Mouse (Mus musculus): ENCODE results near the gene Pex14. TPM values are rescaled to one million over a fixed set of nuclear protein-coding genes. Genes with fewer than 3 reads are reported as not detected.

The Pex14 gene
- polyA plus RNA-seq, 1 experiment from 2014 or later, result 44.6 TPM

DNA sequence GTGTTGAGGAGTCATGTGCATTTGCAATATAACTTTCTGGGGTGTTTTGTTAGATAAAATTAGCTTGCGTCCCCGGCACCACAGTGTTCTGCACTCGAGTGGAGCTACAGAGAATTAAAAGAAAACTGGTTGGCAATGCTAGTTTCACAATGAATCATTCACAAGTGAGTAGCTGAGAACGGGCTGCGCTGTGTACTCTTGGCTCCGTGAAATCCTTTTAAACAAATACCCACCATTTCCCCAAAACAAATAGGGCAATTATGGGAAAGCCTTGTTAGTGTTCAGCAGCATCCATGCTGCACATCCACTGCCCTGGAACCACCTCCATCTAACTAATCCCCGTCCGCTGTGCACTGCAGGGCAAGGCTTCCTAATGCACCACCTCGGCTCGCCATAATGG is 74.4 kb downstream of the Pex14 start:
- no peaks in the 10 kb centered on the region for H3K36me3 ChIP-seq (ENCODE audit: control insufficient read depth, insufficient read depth)
- H3K27ac ChIP-seq (ENCODE audit: low read length), result no peak overlapping the region
- no peak overlapping the region for H3K9ac ChIP-seq (ENCODE audit: low read length)
- H3K4me3 ChIP-seq (ENCODE audit: low read length), result no peak overlapping the region
- H3K4me2 ChIP-seq (ENCODE audit: low read depth, low read length), result no peak overlapping the region
- no peaks in the 10 kb centered on the region for H3K4me1 ChIP-seq (ENCODE audit: control insufficient read depth, insufficient read depth, low read length)
- WGBS, result 87% methylated on average over 10 of the region's 10 CpGs
- H3K9me3 ChIP-seq (replicated peaks; ENCODE audit: control insufficient read depth, low read length), result no peaks in the 10 kb centered on the region
- no peaks in the 10 kb centered on the region for H3K27me3 ChIP-seq (ENCODE audit: control insufficient read depth, insufficient read depth, low read length)
- no peak for ATAC-seq (replicated peaks; ENCODE audit: extremely low read depth, insufficient read depth, low FRiP score)

DNA sequence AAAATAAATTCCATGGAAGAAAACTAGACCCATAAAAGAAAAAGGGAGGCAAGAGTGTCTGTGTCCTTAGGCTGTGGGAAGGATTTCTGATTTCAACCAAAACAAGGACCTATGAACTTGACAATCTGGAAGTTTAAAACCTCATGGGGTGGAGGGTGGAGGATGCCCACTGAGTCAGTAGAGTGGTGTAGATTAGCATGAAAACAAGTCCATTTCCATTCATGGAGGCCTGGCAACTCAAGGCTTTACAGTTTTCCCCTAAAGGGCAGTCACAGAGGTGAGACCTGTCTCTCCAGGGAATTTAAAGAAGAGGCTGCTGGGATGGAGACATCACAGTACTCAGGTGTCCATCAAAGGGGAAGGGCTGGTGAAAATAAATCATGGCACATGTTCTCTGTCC is 78.7 kb downstream of the Pex14 start:
- H3K4me1 ChIP-seq (ENCODE audit: control insufficient read depth, insufficient read depth, low read length), result no peaks in the 10 kb centered on the region
- no peak for ATAC-seq (replicated peaks; ENCODE audit: extremely low read depth, insufficient read depth, low FRiP score)
- H3K36me3 ChIP-seq (ENCODE audit: control insufficient read depth, insufficient read depth), result no peaks in the 10 kb centered on the region
- H3K4me2 ChIP-seq (ENCODE audit: low read depth, low read length), result no peak overlapping the region
- H3K9ac ChIP-seq (ENCODE audit: low read length), result no peak overlapping the region
- no peak overlapping the region for H3K27ac ChIP-seq (ENCODE audit: low read length)
- H3K9me3 ChIP-seq (replicated peaks; ENCODE audit: control insufficient read depth, low read length), result no peaks in the 10 kb centered on the region
- no peaks in the 10 kb centered on the region for H3K27me3 ChIP-seq (ENCODE audit: control insufficient read depth, insufficient read depth, low read length)
- no peak overlapping the region for H3K4me3 ChIP-seq (ENCODE audit: low read length)

DNA sequence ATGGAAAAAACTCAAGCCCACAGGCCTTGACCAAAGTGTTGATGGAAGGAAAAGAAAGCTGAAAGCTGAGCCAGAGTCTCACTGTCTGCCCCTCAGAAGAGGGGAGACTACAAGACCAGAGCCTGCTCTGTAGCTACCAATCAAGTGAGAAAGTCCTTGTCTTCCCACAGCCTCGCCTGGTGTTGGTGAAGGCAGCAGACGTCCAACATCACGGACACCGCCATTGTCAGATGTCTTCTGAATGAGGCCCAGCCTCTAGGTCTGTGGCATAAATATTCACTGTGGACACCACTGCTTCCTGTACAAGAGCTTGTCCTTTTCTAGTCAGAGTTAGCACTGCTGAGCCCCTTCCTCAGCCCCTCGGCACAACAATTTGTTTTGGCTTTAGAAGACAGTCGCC is 80.2 kb downstream of the Pex14 start:
- H3K9me3 ChIP-seq (replicated peaks; ENCODE audit: control insufficient read depth, low read length), result no peaks in the 10 kb centered on the region
- H3K27ac ChIP-seq (ENCODE audit: low read length), result no peak overlapping the region
- H3K36me3 ChIP-seq (ENCODE audit: control insufficient read depth, insufficient read depth), result no peaks in the 10 kb centered on the region
- no peaks in the 10 kb centered on the region for H3K27me3 ChIP-seq (ENCODE audit: control insufficient read depth, insufficient read depth, low read length)
- no peak overlapping the region for H3K4me2 ChIP-seq (ENCODE audit: low read depth, low read length)
- 66% methylated on average over 6 of the region's 6 CpGs for WGBS
- H3K9ac ChIP-seq (ENCODE audit: low read length), result no peak overlapping the region
- ATAC-seq (replicated peaks; ENCODE audit: extremely low read depth, insufficient read depth, low FRiP score), result no peak
- no peaks in the 10 kb centered on the region for H3K4me1 ChIP-seq (ENCODE audit: control insufficient read depth, insufficient read depth, low read length)
- H3K4me3 ChIP-seq (ENCODE audit: low read length), result no peak overlapping the region

DNA sequence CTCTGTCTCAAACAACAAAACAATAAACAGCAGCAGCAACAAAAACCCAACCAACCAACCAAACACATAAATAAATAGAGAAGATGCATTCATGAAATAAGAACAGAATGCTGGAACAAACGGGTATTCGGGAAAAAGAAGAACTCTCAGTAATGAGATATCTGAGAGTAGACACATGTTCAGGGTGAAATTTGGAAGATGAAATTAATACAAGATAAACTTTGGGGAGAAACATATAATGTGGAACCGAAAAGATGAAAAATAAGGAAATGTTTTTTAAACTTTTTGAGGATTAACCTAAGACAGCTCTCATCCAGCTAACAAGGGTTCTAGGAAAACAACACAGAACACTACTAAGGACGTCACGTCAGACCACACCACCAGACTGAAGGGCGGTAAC is 92.9 kb downstream of the Pex14 start:
- Histone ChIP-seq H3K27ac (ENCODE audit: low read length) (no peak overlapping the region), H3K9ac (ENCODE audit: low read length) (no peak overlapping the region), H3K36me3 (ENCODE audit: control insufficient read depth, insufficient read depth) (no peaks in the 10 kb centered on the region), H3K4me2 (ENCODE audit: low read depth, low read length) (no peak overlapping the region), H3K4me1 (ENCODE audit: control insufficient read depth, insufficient read depth, low read length) (no peaks in the 10 kb centered on the region; the same call in 1 of the 2 replicates), H3K4me3 (ENCODE audit: low read length) (no peak overlapping the region), H3K27me3 (ENCODE audit: control insufficient read depth, insufficient read depth, low read length) (no peaks in the 10 kb centered on the region), H3K9me3 (replicated peaks; ENCODE audit: control insufficient read depth, low read length) (no peaks in the 10 kb centered on the region)
- 90% methylated on average over 6 of the region's 6 CpGs for WGBS
- ATAC-seq (replicated peaks; ENCODE audit: extremely low read depth, insufficient read depth, low FRiP score), result no peak

DNA sequence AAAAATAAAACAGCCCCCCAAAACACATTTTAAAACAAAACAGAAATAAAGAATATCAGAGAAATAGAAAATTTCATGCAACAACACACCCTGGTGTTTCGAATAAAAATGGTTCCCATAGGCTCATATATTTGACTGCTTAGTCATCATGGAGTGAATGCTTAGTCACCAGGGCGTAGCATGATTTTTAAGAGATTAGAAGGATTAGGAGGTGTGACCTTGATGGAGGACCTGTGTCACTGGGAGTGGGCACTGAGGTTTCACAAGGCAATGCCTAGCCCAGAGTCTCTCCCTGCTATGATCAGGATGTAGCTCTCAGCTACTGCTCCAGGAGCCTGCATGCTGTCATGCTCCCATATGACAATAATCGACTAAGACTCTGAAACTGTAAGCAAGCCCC is 93.6 kb downstream of the Pex14 start:
- H3K9me3 ChIP-seq (replicated peaks; ENCODE audit: control insufficient read depth, low read length), result no peaks in the 10 kb centered on the region
- H3K27ac ChIP-seq (ENCODE audit: low read length), result no peak overlapping the region
- no peak for ATAC-seq (replicated peaks; ENCODE audit: extremely low read depth, insufficient read depth, low FRiP score)
- no peak overlapping the region for H3K4me2 ChIP-seq (ENCODE audit: low read depth, low read length)
- no peak overlapping the region for H3K9ac ChIP-seq (ENCODE audit: low read length)
- no peaks in the 10 kb centered on the region for H3K27me3 ChIP-seq (ENCODE audit: control insufficient read depth, insufficient read depth, low read length)
- H3K36me3 ChIP-seq (ENCODE audit: control insufficient read depth, insufficient read depth), result no peaks in the 10 kb centered on the region
- no peak overlapping the region for H3K4me3 ChIP-seq (ENCODE audit: low read length)
- H3K4me1 ChIP-seq (ENCODE audit: control insufficient read depth, insufficient read depth, low read length), result no peaks in the 10 kb centered on the region; the same call in 1 of the 2 replicates
- 87% methylated on average over 3 of the region's 3 CpGs for WGBS

DNA sequence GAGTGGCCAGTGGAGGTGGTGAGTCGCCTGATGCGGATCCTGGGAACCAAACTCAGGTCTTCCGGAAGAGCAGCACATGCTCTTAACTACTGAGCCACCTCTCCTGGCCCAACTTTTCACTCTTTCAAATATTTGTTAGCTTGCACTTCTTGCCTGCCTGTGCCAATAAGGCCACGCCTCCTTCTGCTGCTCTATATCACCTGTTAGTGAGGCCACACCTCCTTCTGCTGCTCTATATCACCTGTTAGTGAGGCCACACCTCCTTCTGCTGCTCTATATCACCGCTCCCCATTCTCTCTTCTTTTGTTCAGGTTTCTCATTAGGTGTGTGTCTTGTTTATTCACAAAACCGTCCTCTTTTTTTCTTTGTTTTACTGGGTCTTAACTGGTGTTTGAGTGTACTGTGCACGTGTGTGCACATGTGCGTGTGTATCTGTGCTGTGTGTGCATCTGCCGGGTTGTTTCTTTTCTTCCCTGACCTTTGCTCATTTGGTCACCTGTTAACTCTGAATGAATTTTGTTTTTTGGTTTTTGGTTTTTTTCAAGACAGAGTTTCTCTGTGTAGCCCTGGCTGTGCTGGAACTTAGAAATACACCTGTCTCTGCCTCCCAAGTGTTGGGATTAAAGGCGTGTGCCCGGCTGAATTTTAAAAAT is 97.1 kb downstream of the Pex14 start:
- H3K4me2 ChIP-seq (ENCODE audit: low read depth, low read length), result no peak overlapping the region
- no peak overlapping the region for H3K4me3 ChIP-seq (ENCODE audit: low read length)
- peaks cover 5% of the 10 kb centered on the region; the same call in 1 of the 2 replicates for H3K36me3 ChIP-seq (ENCODE audit: control insufficient read depth, insufficient read depth)
- H3K27me3 ChIP-seq (ENCODE audit: control insufficient read depth, insufficient read depth, low read length), result no peaks in the 10 kb centered on the region
- ATAC-seq (replicated peaks; ENCODE audit: extremely low read depth, insufficient read depth, low FRiP score), result no peak
- H3K4me1 ChIP-seq (ENCODE audit: control insufficient read depth, insufficient read depth, low read length), result no peaks in the 10 kb centered on the region
- H3K27ac ChIP-seq (ENCODE audit: low read length), result no peak overlapping the region
- no peaks in the 10 kb centered on the region for H3K9me3 ChIP-seq (replicated peaks; ENCODE audit: control insufficient read depth, low read length)
- no peak overlapping the region for H3K9ac ChIP-seq (ENCODE audit: low read length)
- WGBS, result 90% methylated on average over 11 of the region's 11 CpGs

DNA sequence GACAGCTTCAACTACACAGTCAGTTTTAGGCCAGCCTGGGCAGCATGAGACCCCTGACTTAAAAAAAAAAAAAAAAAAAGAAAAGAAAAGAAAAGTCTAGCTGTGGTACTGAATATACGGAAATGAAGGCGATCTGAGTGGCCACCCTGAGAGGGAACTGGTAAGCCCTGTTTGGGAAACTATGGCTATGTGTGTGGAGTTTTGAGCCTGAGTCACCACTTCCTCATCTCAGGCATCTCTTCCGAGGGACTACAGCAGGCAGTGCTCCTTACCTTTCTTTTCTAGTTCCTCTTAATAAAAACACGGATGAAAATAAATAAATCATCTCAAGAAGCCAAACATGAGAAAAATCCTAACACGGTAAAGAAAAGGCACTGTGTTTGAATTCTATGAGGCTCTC is 98.2 kb downstream of the Pex14 start:
- no peak overlapping the region for H3K27ac ChIP-seq (ENCODE audit: low read length)
- WGBS, result 82% methylated on average over 5 of the region's 5 CpGs
- H3K9me3 ChIP-seq (replicated peaks; ENCODE audit: control insufficient read depth, low read length), result no peaks in the 10 kb centered on the region
- H3K27me3 ChIP-seq (ENCODE audit: control insufficient read depth, insufficient read depth, low read length), result no peaks in the 10 kb centered on the region
- H3K4me2 ChIP-seq (ENCODE audit: low read depth, low read length), result no peak overlapping the region
- H3K36me3 ChIP-seq (ENCODE audit: control insufficient read depth, insufficient read depth), result peaks cover 5% of the 10 kb centered on the region; the same call in 1 of the 2 replicates
- no peak overlapping the region for H3K4me3 ChIP-seq (ENCODE audit: low read length)
- no peaks in the 10 kb centered on the region for H3K4me1 ChIP-seq (ENCODE audit: control insufficient read depth, insufficient read depth, low read length)
- H3K9ac ChIP-seq (ENCODE audit: low read length), result no peak overlapping the region
- ATAC-seq (replicated peaks; ENCODE audit: extremely low read depth, insufficient read depth, low FRiP score), result no peak

DNA sequence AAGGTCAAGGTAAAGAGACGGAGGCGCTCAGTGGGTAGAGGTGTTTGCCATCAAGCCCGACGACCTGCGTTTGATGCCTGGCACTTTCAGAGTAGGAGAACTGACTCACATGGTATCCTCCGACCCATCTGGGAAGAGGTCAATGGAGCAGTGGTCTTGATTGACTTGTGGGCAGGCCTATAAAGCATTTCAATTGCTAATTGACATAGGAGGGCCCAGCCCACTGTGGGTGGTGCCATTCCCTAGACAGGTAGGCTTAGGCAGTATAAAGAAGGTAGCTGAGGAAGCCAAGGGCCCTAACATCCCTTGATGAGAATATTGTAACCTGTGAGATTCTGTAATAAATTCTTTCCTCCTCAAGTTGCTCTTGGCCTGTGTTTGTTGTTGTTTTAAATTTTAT is 98.9 kb downstream of the Pex14 start:
- Histone ChIP-seq H3K9ac (ENCODE audit: low read length) (no peak overlapping the region), H3K4me3 (ENCODE audit: low read length) (no peak overlapping the region), H3K9me3 (replicated peaks; ENCODE audit: control insufficient read depth, low read length) (no peaks in the 10 kb centered on the region), H3K27me3 (ENCODE audit: control insufficient read depth, insufficient read depth, low read length) (no peaks in the 10 kb centered on the region), H3K36me3 (ENCODE audit: control insufficient read depth, insufficient read depth) (peaks cover 5% of the 10 kb centered on the region; the same call in 1 of the 2 replicates), H3K4me1 (ENCODE audit: control insufficient read depth, insufficient read depth, low read length) (no peaks in the 10 kb centered on the region), H3K27ac (ENCODE audit: low read length) (no peak overlapping the region), H3K4me2 (ENCODE audit: low read depth, low read length) (no peak overlapping the region)
- WGBS, result 91% methylated on average over 6 of the region's 6 CpGs
- ATAC-seq (replicated peaks; ENCODE audit: extremely low read depth, insufficient read depth, low FRiP score), result no peak

DNA sequence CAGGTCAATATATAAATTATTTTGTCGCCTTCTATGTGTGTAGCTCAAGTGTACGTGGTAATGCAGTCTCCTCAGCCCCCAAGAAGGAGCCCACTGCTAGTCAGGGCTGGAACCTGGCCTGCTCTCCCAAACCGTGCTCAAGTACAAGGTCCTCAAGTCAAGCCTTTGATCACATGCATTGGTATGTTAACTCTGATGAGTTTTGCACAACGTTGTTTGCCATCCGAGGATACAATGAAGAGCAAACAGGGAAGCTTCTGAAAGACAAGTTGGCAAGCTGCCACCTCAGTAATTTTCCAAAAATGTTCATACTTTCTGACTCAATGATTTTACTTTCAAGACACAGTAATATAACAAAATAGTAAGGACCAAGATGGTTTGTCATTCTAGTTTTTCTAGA is 105.7 kb downstream of the Pex14 start:
- Histone ChIP-seq H3K4me2 (ENCODE audit: low read depth, low read length) (no peak overlapping the region), H3K4me3 (ENCODE audit: low read length) (no peak overlapping the region), H3K27ac (ENCODE audit: low read length) (no peak overlapping the region), H3K9ac (ENCODE audit: low read length) (no peak overlapping the region), H3K9me3 (replicated peaks; ENCODE audit: control insufficient read depth, low read length) (no peaks in the 10 kb centered on the region), H3K27me3 (ENCODE audit: control insufficient read depth, insufficient read depth, low read length) (no peaks in the 10 kb centered on the region), H3K4me1 (ENCODE audit: control insufficient read depth, insufficient read depth, low read length) (no peaks in the 10 kb centered on the region), H3K36me3 (ENCODE audit: control insufficient read depth, insufficient read depth) (peaks cover 2% of the 10 kb centered on the region; the same call in 1 of the 2 replicates)
- ATAC-seq (replicated peaks; ENCODE audit: extremely low read depth, insufficient read depth, low FRiP score), result no peak
- 74% methylated on average over 5 of the region's 5 CpGs for WGBS
